Mouse (Mus musculus) embryonic fibroblast, embryonic 13.5 days (primary cell): ENCODE measurements around the gene Aifm1. TPM values are rescaled to one million over a fixed set of nuclear protein-coding genes. Genes with fewer than 3 reads are reported as not detected.
A peak's percentile ranks its signal among the peaks of the same experiment; 100 is the strongest.

Source experiments
- H3K27ac ChIP-seq: 2 replicates; pipeline ENCODE4 v1.5.1; 2012; ENCODE audit warnings: low read length, control low read depth, inconsistent platforms; ENCODE audit not compliant: insufficient read depth
- H3K4me1 ChIP-seq: 2 replicates; pipeline ENCODE4 v1.6.1; 2011; ENCODE audit warnings: low read length; ENCODE audit not compliant: control insufficient read depth, insufficient read depth
- H3K4me3 ChIP-seq: 2 replicates; pipeline ENCODE4 v1.5.1; 2011; ENCODE audit warnings: mild to moderate bottlenecking, control low read depth, low read length; ENCODE audit not compliant: insufficient read depth
- CTCF ChIP-seq: IDR thresholded peaks from 2 replicates; pipeline ENCODE4 v1.5.1; 2011; ENCODE audit warnings: mild to moderate bottlenecking, control low read depth, low read length, moderate library complexity, borderline replicate concordance; ENCODE audit not compliant: insufficient read depth
- POLR2A ChIP-seq: IDR thresholded peaks from 2 replicates; pipeline ENCODE4 v1.6.1; 2011; ENCODE audit warnings: low read depth, mild to moderate bottlenecking, control low read depth, low read length, moderate library complexity
- polyA plus RNA-seq: library from polyadenylated mRNA; stranded (reverse); fragments of >200 nt; gene quantifications from 2 replicates; pipeline ENCODE4 v1.2.4, GENCODE M21; 2011; ENCODE audit warnings: low read depth; ENCODE audit not compliant: missing spikeins, insufficient read length

The Aifm1 gene
- polyA plus RNA-seq, 1 experiment, result 32.0 TPM

DNA sequence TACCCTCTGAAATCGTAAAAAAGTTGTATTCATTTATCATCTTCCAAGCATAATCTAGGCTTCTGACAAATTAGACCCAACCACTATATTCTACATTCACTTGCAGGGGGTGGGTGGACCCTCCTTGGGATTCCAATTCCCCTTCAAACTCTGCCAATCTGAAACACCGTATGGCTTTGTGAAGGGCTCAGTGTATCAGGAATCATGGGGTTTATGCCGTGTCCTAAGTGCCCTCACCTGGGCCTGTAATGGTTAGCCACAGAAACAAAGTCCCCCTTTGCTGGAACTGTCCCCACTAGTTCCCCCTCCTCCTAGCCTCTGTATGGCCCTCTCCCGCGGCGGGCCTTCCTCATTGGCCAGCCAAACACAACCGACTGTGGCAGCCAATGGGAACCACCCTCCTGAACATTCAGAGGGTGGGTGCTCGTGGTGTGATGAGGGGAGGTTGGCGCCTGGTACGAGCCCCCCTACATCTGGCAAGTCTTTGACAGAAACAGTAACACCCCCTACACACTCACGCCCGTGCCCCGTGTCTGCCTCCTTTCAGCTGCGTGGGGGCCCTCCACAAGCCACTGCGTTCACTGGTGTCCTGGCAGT, 4.9 kb upstream of the Aifm1 start:
- no peak overlapping the region for H3K4me3 ChIP-seq
- TF ChIP-seq POLR2A (no peak), CTCF (no peak)
- no peaks in the 10 kb centered on the region for H3K4me1 ChIP-seq
- no peak overlapping the region for H3K27ac ChIP-seq

DNA sequence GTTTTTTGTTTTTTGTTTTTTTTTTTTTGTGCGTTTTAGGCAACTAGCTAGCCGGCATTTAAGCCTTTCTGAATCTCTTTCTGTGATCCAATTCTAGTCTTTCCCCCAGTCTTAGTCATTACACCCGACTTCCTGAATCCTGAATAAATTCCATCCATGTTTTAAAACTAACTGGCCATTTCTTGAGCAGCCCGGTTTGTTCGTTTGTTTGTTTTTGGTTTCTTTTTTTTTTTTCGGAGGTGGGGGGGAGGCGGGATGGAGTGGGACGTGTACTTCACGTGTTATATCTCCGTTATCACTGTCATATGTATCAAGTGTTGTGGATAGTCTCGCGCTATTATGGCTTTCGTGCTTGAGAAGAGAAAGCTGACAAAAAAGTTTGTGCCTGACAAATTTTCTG, 461 bp upstream of the Aifm1 start:
- H3K4me1 ChIP-seq, result no peaks in the 10 kb centered on the region; the same call in 1 of the 2 replicates
- TF ChIP-seq POLR2A (no peak), CTCF (no peak)
- H3K4me3 ChIP-seq, result peak overlapping the region; percentile 56
- H3K27ac ChIP-seq, result peak overlapping the region; percentile 50

DNA sequence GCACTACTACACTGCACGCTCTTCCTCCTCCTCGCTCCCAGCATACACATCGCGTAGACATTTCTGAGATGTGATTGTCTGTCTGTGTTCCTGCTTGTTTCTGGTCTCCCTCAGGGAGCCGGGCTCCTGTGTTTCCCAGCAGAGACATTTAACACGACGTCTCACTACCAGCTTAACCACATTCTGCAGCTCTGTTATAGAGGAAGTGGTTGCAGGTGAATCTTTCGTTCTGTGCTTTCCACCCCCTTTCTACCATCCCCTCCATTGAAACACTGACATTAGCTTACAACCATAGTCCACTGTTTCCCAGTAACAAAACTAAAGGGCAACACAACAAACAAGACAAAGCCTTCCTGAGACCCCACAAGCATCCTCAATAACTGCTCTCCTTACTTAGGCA, 19.6 kb downstream of the Aifm1 start:
- Histone ChIP-seq H3K4me3 (no peak overlapping the region), H3K4me1 (no peaks in the 10 kb centered on the region), H3K27ac (no peak overlapping the region)
- TF ChIP-seq CTCF (no peak), POLR2A (no peak)

DNA sequence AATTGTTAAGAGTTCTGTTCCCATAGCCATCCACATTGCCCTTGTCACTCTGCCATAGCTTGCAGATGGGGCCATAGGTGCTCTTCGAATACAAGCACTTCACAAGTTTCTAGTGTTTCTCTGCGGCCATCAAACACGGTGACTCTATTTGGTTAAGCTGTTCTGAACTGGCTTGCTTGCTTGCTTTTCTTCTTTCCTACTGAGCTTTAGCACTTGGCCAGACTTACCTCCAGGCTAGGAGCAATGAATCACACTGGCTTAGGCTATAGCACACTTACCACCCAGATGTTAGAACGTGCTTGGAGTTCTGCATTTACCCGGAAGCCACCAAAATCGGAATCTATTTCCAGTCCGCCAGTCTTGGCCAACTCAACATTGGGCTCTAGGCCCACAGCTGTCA, 31.7 kb downstream of the Aifm1 start:
- no peak overlapping the region for H3K4me3 ChIP-seq
- no peak overlapping the region for H3K27ac ChIP-seq
- TF ChIP-seq POLR2A (no peak), CTCF (no peak)
- no peaks in the 10 kb centered on the region for H3K4me1 ChIP-seq

DNA sequence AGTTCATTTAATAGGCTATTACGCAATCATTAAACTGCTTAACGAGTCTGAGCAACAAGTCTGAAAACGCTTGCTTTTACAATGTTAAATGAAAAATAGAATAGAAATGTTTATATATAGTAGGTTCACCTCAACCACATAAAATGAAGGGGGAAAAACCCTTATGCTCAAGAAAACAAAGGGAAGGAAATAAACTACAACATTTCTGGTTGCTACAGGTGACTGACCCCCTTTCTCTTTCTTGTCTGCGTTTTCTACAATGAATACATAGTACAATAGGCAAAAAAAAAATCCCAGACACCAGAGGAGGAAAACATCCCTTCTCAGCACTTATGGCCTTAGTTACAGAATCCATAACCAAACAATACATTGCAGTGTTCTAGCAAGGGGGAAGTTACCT, 32.3 kb downstream of the Aifm1 start:
- H3K27ac ChIP-seq, result no peak overlapping the region
- TF ChIP-seq POLR2A, result no peak
- no peak for TF ChIP-seq CTCF

DNA sequence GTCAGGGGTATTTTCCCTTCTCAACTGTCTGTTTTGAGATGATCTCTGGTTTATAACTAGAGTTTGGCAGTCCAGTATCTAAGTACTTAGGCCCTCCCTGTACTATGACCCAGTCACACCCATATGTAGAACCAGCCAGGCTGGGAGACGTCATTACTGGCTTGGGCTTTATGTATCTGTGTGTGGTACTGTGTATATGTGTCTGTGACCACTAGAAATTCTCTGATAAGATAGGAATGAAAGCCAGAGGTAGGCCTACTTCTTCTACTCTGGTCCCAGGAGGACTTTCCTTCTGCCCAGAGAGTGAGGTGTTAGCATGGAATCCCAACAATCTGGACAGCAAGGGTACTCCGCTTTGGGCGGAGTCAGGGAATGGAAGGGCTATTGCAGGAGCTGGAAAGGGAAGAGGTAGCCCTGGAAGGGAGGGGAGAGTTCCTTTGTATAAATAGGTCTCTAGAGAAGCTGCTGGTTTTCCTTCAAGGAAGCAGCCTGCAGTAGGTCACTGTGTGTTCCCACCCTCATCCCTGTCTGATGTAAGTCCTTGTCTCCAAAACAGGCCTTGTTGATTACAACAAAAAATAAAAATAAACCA, 45.9 kb downstream of the Aifm1 start:
- H3K27ac ChIP-seq, result no peak overlapping the region; the same call in 1 of the 2 replicates
- H3K4me3 ChIP-seq, result no peak overlapping the region
- peaks cover 3% of the 10 kb centered on the region for H3K4me1 ChIP-seq
- TF ChIP-seq CTCF (no peak), POLR2A (no peak)

More for the DNA sequence above, 32.3 kb downstream of the Aifm1 start:
- no peak overlapping the region for H3K4me3 ChIP-seq
- H3K4me1 ChIP-seq, result no peaks in the 10 kb centered on the region

DNA sequence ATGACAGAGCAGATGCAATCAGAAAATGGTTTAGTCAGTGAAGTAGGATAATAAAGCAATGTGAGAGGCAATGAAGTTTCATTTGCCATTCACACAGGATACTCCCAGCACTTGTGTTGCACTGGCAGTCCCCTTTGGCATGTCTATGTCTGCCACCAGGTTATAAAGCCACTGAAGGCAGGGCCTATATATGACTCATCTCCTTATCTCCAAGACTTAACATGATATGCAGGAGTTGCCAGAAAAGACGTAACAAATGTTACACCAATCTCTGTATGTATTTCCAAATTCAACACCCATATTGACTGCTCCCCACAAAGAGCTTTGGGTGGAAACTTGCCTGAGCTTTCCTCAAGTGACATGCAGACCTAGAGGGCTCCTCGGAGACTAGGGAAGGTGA, 47.2 kb downstream of the Aifm1 start:
- Histone ChIP-seq H3K4me3 (no peak overlapping the region), H3K27ac (no peak overlapping the region), H3K4me1 (peaks cover 3% of the 10 kb centered on the region)
- no peak for TF ChIP-seq CTCF
- TF ChIP-seq POLR2A, result no peak

DNA sequence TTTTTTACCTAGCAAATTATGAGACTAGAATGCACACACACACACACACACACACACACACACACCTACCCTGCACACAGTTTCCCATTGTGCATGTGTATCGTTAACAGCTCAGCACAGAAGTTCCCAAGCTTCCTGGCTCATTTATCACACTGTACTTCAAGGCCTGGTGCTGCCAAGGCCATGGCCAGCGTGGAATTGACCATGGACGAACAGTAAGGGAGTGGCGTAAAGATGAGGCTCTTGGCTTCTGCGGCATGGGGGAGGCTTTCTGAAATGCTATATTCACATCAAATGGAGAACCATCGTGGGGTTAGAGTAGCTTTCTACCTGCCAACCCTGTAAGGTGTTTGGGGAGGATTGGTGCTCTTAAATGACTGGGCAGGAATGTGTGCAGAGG, 48.9 kb downstream of the Aifm1 start:
- Histone ChIP-seq H3K4me1 (peaks cover 5% of the 10 kb centered on the region), H3K4me3 (no peak overlapping the region), H3K27ac (no peak overlapping the region)
- TF ChIP-seq POLR2A, result no peak
- TF ChIP-seq CTCF, result no peak

DNA sequence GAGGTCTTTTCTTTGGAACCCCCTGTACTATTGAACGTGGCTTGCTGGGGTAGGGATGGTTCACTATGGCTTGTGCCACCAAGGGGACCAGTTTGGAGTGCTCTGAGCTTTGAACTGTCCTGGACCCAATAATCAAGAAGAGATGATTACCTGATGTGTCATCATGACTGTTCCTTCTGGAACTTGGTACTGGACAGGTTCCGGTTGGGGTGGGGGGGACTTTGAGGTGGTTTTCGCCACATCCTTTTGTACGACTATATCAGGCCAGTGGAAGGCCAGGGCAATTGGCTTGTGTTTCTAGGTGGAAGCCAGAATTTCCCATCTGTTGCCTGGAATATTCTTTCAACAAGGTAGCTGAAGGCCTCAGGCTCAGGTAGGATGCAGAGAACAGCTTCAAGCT, 49.7 kb downstream of the Aifm1 start:
- Histone ChIP-seq H3K27ac (peak overlapping the region; percentile 43), H3K4me1 (peaks cover 5% of the 10 kb centered on the region), H3K4me3 (no peak overlapping the region)
- TF ChIP-seq POLR2A (no peak), CTCF (no peak)

DNA sequence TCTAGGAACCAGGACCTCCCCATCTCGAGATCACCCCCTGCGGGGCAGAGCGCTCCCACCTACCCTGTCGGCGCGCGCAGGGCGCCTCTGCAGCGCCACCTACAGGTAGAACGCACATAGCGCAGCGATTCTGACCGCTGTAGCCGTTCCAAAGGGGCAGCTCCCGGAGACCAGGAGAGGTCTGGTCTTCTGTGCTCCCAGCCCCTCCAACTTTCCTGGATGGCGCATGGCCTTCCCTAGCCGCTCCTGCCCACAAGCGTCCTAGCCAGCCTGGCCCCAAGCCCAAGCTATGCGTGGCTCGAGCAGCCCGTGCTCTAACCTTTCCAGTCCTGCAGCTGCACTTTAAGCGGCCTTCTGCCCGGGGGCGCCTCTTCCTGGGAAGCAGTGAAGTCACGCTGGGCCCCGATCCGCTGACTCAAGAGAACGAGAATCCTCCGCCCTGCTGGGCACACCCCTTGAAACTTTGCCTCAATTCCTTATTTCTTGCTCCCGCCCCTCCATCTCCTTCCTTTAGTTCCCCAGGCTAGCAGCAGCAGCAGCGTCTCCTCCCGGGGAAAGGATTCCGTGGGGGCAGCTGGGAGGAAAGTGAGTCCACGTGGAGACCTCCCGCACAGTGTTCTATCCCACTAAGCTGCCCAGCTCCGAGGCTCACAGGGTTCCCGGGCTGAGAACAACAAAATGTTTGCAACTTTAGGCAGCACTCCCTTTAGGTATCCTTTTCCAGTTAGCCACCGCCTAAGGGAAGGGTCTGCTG, 50.4 kb downstream of the Aifm1 start, which contains the start of gene Elf4:
Gene Elf4, minus strand, starts transcription at position 379 of the 754 bp plus-strand sequence.
- peaks cover 5% of the 10 kb centered on the region for H3K4me1 ChIP-seq
- TF ChIP-seq POLR2A (peak; percentile 54; the same call in 1 of the 2 replicates), CTCF (peak; percentile 66)
- H3K27ac ChIP-seq, result peak within 1 kb of the TSS; percentile 64
- H3K4me3 ChIP-seq, result peak within 1 kb of the TSS; percentile 27
